Mouse (Mus musculus) cerebellum, adult 11 months (tissue): ENCODE data around the gene Ugt1a8.

Experiments used
- DNase-seq: peaks from one replicate; pipeline ENCODE4 v3.0.0; 2022

The Ugt1a8 gene

GRCm38 (mm10) chr1:88262961-88263360 is 175.3 kb downstream of the Ugt1a8 start:
- no peak for DNase-seq

DNA sequence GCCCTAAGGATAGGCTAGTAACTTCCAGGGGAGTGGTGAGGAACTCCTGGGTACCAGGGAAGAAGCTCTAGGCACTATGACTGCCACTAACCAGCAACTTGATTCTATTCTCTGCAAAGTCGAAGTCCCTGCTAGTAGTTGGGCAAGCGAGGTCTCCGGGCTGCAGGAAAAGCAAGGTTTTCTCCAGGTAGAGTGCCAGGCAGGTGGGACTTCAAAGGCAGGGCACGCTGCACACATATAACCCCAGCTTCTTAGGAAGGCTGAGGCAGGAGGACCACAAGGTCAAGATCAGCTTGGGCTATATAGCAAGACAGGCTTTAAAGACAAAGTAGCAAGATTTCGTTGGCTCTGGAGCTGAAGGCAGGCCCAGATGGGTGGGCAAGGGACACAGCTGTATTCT is 176.2 kb downstream of the Ugt1a8 start:
- no peak for DNase-seq

DNA sequence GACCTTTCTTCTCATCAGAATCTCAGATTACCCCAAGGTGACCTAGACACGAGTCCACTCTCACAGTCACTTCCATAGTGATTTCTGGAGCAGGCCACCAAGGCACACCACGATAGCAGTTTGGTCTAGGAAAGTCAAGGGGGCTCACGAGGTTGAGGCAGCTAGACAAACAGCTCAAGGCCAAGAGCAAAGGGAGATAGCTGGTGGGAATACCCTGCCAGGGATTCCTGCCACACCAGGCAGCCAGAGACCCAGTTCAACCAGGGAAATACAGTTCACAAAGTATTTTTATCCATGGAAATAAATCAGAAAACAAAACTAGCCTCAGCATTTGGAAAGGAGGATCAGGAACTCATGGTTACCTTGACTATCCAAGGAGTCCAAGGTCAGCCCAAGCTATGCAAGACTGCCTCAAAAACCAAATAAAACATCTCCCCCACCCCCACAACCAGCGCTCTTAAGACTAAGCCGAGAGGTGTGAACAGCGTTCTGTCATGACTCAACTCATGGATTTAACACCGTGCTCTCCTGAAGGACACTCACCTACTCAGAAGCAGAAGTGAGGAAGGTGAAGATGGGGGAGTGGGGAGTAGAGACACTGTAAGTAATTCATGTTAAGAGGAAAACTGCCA is 176.7 kb downstream of the Ugt1a8 start:
- DNase-seq: no peak

- no peak for DNase-seq
Observed at GRCm38 (mm10) chr1:88264869-88265240, 177.2 kb downstream of the Ugt1a8 start.

DNA sequence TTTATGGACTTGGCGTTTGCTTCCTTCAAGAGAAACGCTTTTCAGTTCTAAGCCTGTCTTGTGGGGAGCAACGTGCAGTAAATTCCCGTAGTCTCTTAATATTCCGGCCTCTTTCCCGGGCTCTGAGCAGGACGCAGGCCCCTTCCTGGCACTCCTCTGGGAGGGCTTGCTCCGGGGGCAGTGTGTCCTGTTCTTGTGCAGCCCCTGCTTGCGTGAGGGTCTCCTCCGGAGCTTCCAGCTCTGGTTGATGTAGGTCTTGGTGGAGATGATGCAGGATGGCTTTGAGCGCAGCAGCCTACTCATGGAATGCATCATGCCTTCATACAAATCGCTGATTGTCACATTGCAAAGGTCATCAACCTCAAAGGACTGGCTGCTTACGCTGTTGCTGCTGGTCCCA is 178.5 kb downstream of the Ugt1a8 start:
- no peak for DNase-seq

- no peak for DNase-seq
Observed at GRCm38 (mm10) chr1:88267489-88267888, 179.9 kb downstream of the Ugt1a8 start.

DNA sequence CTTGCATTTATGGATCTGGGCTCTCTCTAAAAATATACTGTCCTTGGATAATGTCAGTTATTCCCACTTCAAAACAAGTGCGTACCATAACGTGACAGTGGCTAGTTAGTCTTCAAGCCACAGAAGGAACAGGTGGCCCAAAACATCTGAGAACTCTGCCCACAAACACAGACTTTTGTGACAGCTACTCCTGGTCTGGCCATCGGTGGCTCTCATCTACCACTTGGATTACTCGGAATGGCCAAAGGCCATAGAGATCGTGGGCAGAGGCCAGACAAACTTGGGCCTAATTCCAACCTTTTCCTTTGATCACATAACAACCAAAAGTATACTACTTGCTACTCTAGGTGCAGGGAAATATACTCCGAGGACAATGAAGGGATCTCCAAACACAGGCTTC is 180.5 kb downstream of the Ugt1a8 start:
- DNase-seq: no peak
